20 mouse cellular contexts compared by ENCODE assay signal in the genomic region with DNA sequence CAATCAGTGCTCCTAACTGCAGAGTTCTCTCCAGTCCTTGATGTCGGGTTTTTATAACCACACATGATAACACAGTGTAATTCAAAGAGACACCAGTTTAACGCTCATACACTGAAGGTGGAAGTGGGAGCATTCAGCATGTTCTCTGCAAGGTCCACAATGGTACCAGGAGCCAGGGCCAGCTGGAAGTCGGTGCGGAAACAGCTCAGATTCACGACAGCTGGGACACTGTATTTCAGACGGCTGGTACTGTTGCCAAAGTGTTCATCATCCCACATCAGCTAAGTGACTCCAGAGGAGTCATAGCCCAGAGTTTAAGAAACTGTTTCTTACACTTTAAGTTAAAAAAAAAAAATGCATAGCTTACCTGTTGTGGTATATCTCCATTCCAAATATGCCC.
"Had no signal": no experiment of that assay in that cellular context is flagged by ENCODE, and none has a peak within 500 bp of the region (broad histone marks: within the 10 kb centered on the region; RNA-seq: fewer than 3 reads in every experiment).

No protein-coding gene starts in this region.

- DNase-seq: lung, adult 18-20 months; lung, embryonic 14.5 days; lung, postnatal 10 days; lung, postnatal 4 days; midbrain, embryonic 14.5 days; retina, postnatal 1 day; right cerebral cortex, adult 18-20 months; right cerebral cortex, postnatal 25 days; right cerebral cortex, postnatal 4 days; thymus, adult 2 months; thymus, postnatal 25 days; thymus, postnatal 4 days had no signal

- H3K4me1 ChIP-seq: midbrain, embryonic 10.5 days; midbrain, embryonic 12.5 days; neural tube, embryonic 15.5 days; stomach, embryonic 15.5 days had no signal

- H3K27me3 ChIP-seq: midbrain, embryonic 12.5 days; neural tube, embryonic 13.5 days; neural tube, embryonic 15.5 days; stomach, embryonic 15.5 days had no signal

- H3K4me3 ChIP-seq: midbrain, embryonic 10.5 days; midbrain, embryonic 12.5 days; myocyte; neural tube, embryonic 13.5 days; neural tube, embryonic 15.5 days; stomach, embryonic 15.5 days had no signal

- ATAC-seq: midbrain, embryonic 16.5 days had no signal

- H3K36me3 ChIP-seq: midbrain, embryonic 10.5 days; midbrain, embryonic 12.5 days; neural tube, embryonic 13.5 days; neural tube, embryonic 15.5 days; stomach, embryonic 15.5 days had no signal

- H3K27ac ChIP-seq: midbrain, embryonic 10.5 days; midbrain, embryonic 12.5 days; neural tube, embryonic 13.5 days; neural tube, embryonic 15.5 days; stomach, embryonic 15.5 days; stomach, postnatal 0 days had no signal

- H3K9ac ChIP-seq: lung, embryonic 14.5 days; midbrain, embryonic 12.5 days; neural tube, embryonic 13.5 days; neural tube, embryonic 15.5 days; stomach, embryonic 15.5 days had no signal

- H3K9me3 ChIP-seq: midbrain, embryonic 10.5 days; midbrain, embryonic 12.5 days; neural tube, embryonic 13.5 days; neural tube, embryonic 15.5 days; stomach, embryonic 15.5 days had no signal

- H3K4me2 ChIP-seq: lung, embryonic 14.5 days; midbrain, embryonic 12.5 days; neural tube, embryonic 13.5 days; neural tube, embryonic 15.5 days; stomach, embryonic 15.5 days had no signal
